Mouse (Mus musculus): Measurements from ENCODE around the gene Ccdc113.

DNA sequence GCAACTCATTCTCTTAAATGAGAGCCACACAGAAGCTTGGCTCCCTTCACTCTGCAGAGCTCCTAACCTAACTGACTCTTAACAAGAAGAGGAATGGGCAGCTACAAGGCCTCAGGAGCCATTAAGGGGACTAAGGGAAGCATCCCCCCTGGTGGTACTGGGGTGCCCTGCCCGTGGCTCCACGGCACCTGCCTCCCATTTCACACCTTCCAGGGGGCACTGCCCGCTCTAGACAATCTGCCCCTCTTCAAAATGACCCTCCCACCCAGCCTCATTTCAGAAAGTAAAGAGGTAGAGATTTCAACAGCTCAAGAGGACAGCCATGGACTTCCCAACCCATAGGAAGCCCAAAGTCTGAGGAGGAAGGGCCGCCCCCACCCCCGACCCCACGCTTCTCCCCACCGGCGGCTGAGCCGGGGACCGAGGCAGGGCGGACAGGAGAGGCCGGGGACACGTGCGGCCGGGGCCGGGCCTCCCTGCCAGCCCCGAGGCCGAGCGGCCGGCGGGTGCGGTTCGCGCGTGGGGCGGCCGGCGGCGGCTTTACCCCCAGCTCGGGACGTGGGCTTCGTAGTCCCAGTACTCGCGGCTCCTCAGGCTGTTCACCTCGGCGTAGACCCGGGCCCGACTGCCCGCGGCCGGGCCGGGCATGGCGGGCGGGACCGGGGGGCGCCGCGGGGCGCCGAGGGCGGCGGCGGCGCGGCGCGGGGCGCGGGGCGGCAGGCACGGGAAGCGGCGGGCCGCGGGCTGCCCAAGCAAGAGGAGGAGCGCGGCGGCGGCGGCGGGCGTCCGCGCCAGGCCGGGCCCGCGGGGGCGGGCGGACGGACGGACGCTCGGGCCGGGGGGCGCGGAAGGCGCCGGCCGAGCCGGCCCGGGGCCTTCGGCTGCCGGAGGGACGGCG is 45.8 kb upstream of the Ccdc113 start:
- TF ChIP-seq POLR2A (IDR thresholded peaks at IDR 0.05; ENCODE audit: insufficient read depth, low read depth, low read length) (no peak), CTCF (IDR thresholded peaks at IDR 0.05; ENCODE audit: insufficient read depth, low read depth, low read length) (no peak)
